Mouse (Mus musculus) forebrain, embryonic 15.5 days (tissue): ENCODE data around the gene Sash1. TPM values are rescaled to one million over a fixed set of nuclear protein-coding genes. Genes with fewer than 3 reads are reported as not detected.
"Not testable (repeated sequence)": the region's sequence is repeated elsewhere in the genome, so short reads cannot be mapped to it uniquely, and the experiment has no call there.

ENCODE experiments used
- ATAC-seq: fragments of 200-750 bp; cut with Nextera tagmentation; replicated peaks from 2 replicates; pipeline ENCODE4 v1.8.0; 2017; ENCODE audit warnings: mild to moderate bottlenecking, moderate TSS enrichment, moderate library complexity
- H3K27ac ChIP-seq: fragments of 300-500 bp; sonication (generic); replicated peaks from 2 replicates; pipeline ENCODE4 v1.5.1; 2015; ENCODE audit warnings: mild to moderate bottlenecking, inconsistent platforms
- H3K27me3 ChIP-seq: fragments of 300-500 bp; sonication (generic); 2 replicates; pipeline ENCODE4 v1.6.1; 2015; ENCODE audit warnings: inconsistent platforms
- H3K36me3 ChIP-seq: fragments of 300-500 bp; sonication (generic); 2 replicates; pipeline ENCODE4 v1.6.1; 2015; ENCODE audit warnings: mild to moderate bottlenecking, inconsistent platforms
- H3K4me1 ChIP-seq: fragments of 300-500 bp; sonication (generic); 2 replicates; pipeline ENCODE4 v1.6.1; 2015; ENCODE audit warnings: inconsistent platforms
- H3K4me2 ChIP-seq: fragments of 300-500 bp; sonication (generic); replicated peaks from 2 replicates; pipeline ENCODE4 v1.6.1; 2015; ENCODE audit warnings: mild to moderate bottlenecking, inconsistent platforms
- H3K4me3 ChIP-seq: fragments of 300-500 bp; sonication (generic); 2 replicates; pipeline ENCODE4 v1.5.1; 2015; ENCODE audit warnings: mild to moderate bottlenecking, inconsistent platforms
- H3K9ac ChIP-seq: fragments of 300-500 bp; sonication (generic); replicated peaks from 2 replicates; pipeline ENCODE4 v1.6.1; 2015; ENCODE audit warnings: mild to moderate bottlenecking, inconsistent platforms
- H3K9me3 ChIP-seq: fragments of 300-500 bp; sonication (generic); 2 replicates; pipeline ENCODE4 v1.6.1; 2016; ENCODE audit warnings: inconsistent platforms
- WGBS: fragments of 180-500 bp; shearing (Covaris S2); methylation state at CpG from one replicate; pipeline ENCODE4 v1.1.7; 2015; ENCODE audit warnings: mixed read lengths; 5-methylcytosine and 5-hydroxymethylcytosine counted together
- polyA plus RNA-seq: library from polyadenylated mRNA; unstranded; fragments of >200 nt; fragmentation: Nextera tagmentation; extraction: Ambion mirVana; gene quantifications from 2 replicates; pipeline ENCODE4 v1.2.1, GENCODE M21; 2015

Gene Sash1
- polyA plus RNA-seq, 1 experiment from 2014 or later, result 1.7 TPM

GRCm38 (mm10) chr10:8729387-8730337, 156.2 kb downstream of the Sash1 start:
- peaks cover 3% of the 10 kb centered on the region; the same call in 1 of the 2 replicates for H3K36me3 ChIP-seq
- no peak overlapping the region for H3K4me3 ChIP-seq
- 90% methylated on average over 34 of the region's 34 CpGs for WGBS

DNA sequence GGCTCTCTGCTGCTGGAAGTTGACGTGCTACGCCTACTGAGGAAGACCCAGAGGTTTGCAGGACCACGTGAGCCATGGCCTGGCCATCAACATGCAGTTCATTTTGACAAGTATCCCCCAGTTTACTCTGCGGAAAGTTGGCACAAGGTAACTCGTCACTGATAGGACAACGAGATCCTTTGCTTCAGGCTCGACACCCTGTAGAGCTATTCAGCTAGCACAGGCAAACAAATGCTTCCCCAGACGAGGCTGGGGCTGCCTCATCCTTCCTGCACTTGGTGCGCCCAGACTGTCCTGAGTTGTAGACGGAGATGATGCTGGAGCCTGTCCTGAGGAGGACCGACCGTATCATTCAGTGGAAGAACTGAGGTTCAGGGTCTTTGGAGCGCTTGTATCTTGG, 166.5 kb downstream of the Sash1 start:
- Histone ChIP-seq H3K27ac (no peak overlapping the region), H3K4me3 (no peak overlapping the region), H3K36me3 (no peaks in the 10 kb centered on the region), H3K4me1 (no peaks in the 10 kb centered on the region), H3K9ac (no peak overlapping the region), H3K9me3 (no peaks in the 10 kb centered on the region), H3K27me3 (no peaks in the 10 kb centered on the region), H3K4me2 (no peak overlapping the region)
- ATAC-seq, result no peak
- WGBS, result 42% methylated on average over 13 of the region's 13 CpGs

More at GRCm38 (mm10) chr10:8729387-8730337, 156.2 kb downstream of the Sash1 start:
- no peak for ATAC-seq
- Histone ChIP-seq H3K27ac (no peak overlapping the region), H3K4me2 (no peak overlapping the region), H3K9ac (no peak overlapping the region), H3K4me1 (no peaks in the 10 kb centered on the region), H3K9me3 (no peaks in the 10 kb centered on the region), H3K27me3 (no peaks in the 10 kb centered on the region)

GRCm38 (mm10) chr10:8718831-8719230, 167.0 kb downstream of the Sash1 start:
- ATAC-seq, result no peak
- 80% methylated on average over 7 of the region's 7 CpGs for WGBS

GRCm38 (mm10) chr10:8717171-8717570, 168.7 kb downstream of the Sash1 start:
- Histone ChIP-seq H3K27me3 (no peaks in the 10 kb centered on the region), H3K9me3 (no peaks in the 10 kb centered on the region), H3K4me2 (no peak overlapping the region), H3K4me3 (no peak overlapping the region), H3K27ac (no peak overlapping the region), H3K36me3 (no peaks in the 10 kb centered on the region), H3K9ac (no peak overlapping the region), H3K4me1 (no peaks in the 10 kb centered on the region)
- ATAC-seq, result no peak
- WGBS, result 86% methylated on average over 5 of the region's 5 CpGs

More at GRCm38 (mm10) chr10:8718831-8719230, 167.0 kb downstream of the Sash1 start:
- Histone ChIP-seq H3K36me3 (no peaks in the 10 kb centered on the region), H3K4me2 (no peak overlapping the region), H3K27ac (no peak overlapping the region), H3K4me1 (no peaks in the 10 kb centered on the region), H3K9ac (no peak overlapping the region), H3K9me3 (no peaks in the 10 kb centered on the region), H3K4me3 (no peak overlapping the region), H3K27me3 (no peaks in the 10 kb centered on the region)

- H3K27me3 ChIP-seq, result no peaks in the 10 kb centered on the region
- peak; percentile 89 for ATAC-seq
- no peaks in the 10 kb centered on the region for H3K4me1 ChIP-seq
- H3K36me3 ChIP-seq, result no peaks in the 10 kb centered on the region
- no peak overlapping the region for H3K4me2 ChIP-seq
- H3K4me3 ChIP-seq, result no peak overlapping the region
- no peak overlapping the region for H3K9ac ChIP-seq
- no peaks in the 10 kb centered on the region for H3K9me3 ChIP-seq
- WGBS, result 20% methylated on average over 12 of the region's 12 CpGs
- no peak overlapping the region for H3K27ac ChIP-seq
These were observed 170.1 kb downstream of the Sash1 start for GRCm38 (mm10) chr10:8715679-8716284.

GRCm38 (mm10) chr10:8696636-8697035, 189.2 kb downstream of the Sash1 start:
- not testable (repeated sequence) for H3K27me3 ChIP-seq, H3K4me3 ChIP-seq, H3K9ac ChIP-seq, H3K9me3 ChIP-seq, H3K4me2 ChIP-seq, ATAC-seq, H3K4me1 ChIP-seq, H3K27ac ChIP-seq, H3K36me3 ChIP-seq
- 100% methylated on average over 1 of the region's 1 CpGs for WGBS

DNA sequence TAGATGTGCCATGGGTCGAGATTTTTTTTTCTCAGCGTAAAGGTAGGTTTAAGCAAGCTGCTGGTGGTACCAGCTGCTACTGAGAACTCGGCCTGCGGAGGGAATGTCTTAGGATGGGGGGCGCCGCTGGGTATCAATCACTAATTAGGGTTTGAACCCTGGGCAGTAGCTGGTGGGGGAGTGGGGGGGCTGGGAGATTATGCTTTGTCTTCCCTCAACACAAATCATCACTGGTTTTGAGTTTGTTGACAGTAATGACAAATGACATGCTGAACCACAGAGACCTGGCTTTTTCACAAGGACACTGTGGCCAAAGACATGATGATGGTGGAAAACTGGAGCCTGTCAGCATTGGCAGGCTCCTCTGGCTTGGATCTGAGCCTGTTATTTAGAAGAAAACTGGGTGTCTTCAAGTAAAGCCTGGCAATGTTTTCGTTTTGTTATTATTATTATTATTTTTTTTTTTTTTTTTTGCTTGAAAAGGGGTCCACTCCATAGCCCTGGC, 191.8 kb downstream of the Sash1 start:
- ATAC-seq, result no peak
- 88% methylated on average over 7 of the region's 7 CpGs for WGBS

GRCm38 (mm10) chr10:8693561-8693960, 192.3 kb downstream of the Sash1 start:
- no peak for ATAC-seq
- Histone ChIP-seq H3K27me3 (no peaks in the 10 kb centered on the region), H3K4me2 (no peak overlapping the region), H3K4me3 (no peak overlapping the region), H3K27ac (no peak overlapping the region), H3K9me3 (no peaks in the 10 kb centered on the region), H3K9ac (no peak overlapping the region), H3K4me1 (no peaks in the 10 kb centered on the region), H3K36me3 (no peaks in the 10 kb centered on the region)
- 86% methylated on average over 4 of the region's 4 CpGs for WGBS

More for the DNA sequence above, 191.8 kb downstream of the Sash1 start:
- Histone ChIP-seq H3K27ac (no peak overlapping the region), H3K4me2 (no peak overlapping the region), H3K4me3 (no peak overlapping the region), H3K36me3 (no peaks in the 10 kb centered on the region), H3K27me3 (no peaks in the 10 kb centered on the region), H3K4me1 (no peaks in the 10 kb centered on the region), H3K9ac (no peak overlapping the region), H3K9me3 (no peaks in the 10 kb centered on the region)

DNA sequence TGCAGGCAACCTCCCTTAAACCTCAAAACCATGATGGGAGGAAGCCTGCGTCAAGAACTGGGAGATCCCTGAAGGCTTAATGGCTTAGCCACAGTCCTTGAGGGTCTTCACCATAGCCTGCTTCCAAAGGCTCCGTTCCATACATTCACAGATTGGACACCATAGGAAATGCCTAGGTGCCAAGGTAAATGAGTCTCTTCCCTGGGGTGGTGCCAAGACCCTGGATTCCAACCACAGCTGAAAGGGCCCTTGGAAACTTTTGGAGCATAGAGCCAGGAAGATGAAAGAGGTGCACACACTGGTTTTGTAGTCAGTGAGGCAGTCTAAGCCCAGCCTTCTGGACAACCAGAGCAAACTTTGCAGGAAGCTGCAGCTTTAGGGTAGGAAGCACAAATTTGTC, 193.3 kb downstream of the Sash1 start:
- WGBS, result 98% methylated on average over 2 of the region's 2 CpGs
- Histone ChIP-seq H3K27me3 (no peaks in the 10 kb centered on the region), H3K4me3 (no peak overlapping the region), H3K4me1 (no peaks in the 10 kb centered on the region), H3K9me3 (no peaks in the 10 kb centered on the region), H3K36me3 (no peaks in the 10 kb centered on the region), H3K27ac (no peak overlapping the region), H3K4me2 (no peak overlapping the region), H3K9ac (no peak overlapping the region)
- ATAC-seq, result no peak

DNA sequence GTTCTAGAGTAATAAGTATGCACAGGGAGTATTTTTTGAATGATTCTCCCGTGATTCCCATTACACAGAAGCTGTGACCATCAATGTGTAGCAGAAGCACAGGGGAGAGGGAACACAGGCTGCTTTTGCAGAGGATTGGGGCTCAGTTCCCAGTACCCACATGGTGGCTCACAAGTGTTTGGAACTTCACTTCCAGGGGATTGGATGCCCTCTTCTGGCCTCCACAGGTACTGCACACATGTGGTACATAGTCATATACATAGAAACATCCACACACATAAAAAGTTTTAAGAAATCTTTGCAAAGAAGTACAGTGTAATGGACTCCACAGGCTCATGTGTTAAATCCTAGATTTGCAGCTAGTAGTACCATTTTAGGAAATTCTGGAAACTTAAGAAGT, 199.7 kb downstream of the Sash1 start:
- Histone ChIP-seq H3K4me3 (no peak overlapping the region), H3K4me2 (no peak overlapping the region), H3K4me1 (no peaks in the 10 kb centered on the region), H3K27me3 (no peaks in the 10 kb centered on the region), H3K9ac (no peak overlapping the region), H3K9me3 (no peaks in the 10 kb centered on the region), H3K27ac (no peak overlapping the region), H3K36me3 (no peaks in the 10 kb centered on the region)
- 79% methylated on average over 1 of the region's 1 CpGs for WGBS
- ATAC-seq, result no peak

GRCm38 (mm10) chr10:8685269-8685668, 200.6 kb downstream of the Sash1 start:
- no peaks in the 10 kb centered on the region for H3K27me3 ChIP-seq
- H3K36me3 ChIP-seq, result no peaks in the 10 kb centered on the region
- H3K9ac ChIP-seq, result no peak overlapping the region
- no peak overlapping the region for H3K4me2 ChIP-seq
- no peak overlapping the region for H3K4me3 ChIP-seq
- no peak overlapping the region for H3K27ac ChIP-seq
- ATAC-seq, result no peak
- no peaks in the 10 kb centered on the region for H3K4me1 ChIP-seq
- 93% methylated on average over 7 of the region's 7 CpGs for WGBS
- H3K9me3 ChIP-seq, result no peaks in the 10 kb centered on the region

GRCm38 (mm10) chr10:8682900-8683299, 203.0 kb downstream of the Sash1 start:
- no peak for ATAC-seq
- no peak overlapping the region for H3K27ac ChIP-seq
- H3K4me3 ChIP-seq, result no peak overlapping the region
- H3K4me2 ChIP-seq, result no peak overlapping the region
- no peaks in the 10 kb centered on the region for H3K27me3 ChIP-seq
- no peaks in the 10 kb centered on the region for H3K9me3 ChIP-seq
- 21% methylated on average over 4 of the region's 4 CpGs for WGBS
- no peak overlapping the region for H3K9ac ChIP-seq
- no peaks in the 10 kb centered on the region for H3K36me3 ChIP-seq
- H3K4me1 ChIP-seq, result no peaks in the 10 kb centered on the region
